Mouse (Mus musculus) spleen, adult 2 months (tissue): Measurements from ENCODE around the gene Ccdc39. TPM values are rescaled to one million over a fixed set of nuclear protein-coding genes. Genes with fewer than 3 reads are reported as not detected.

ENCODE experiments used
- DNase-seq, 2 experiments: peaks; one replicate each; pipeline versions ENCODE4 v3.0.0 to v3.0.0-alpha.2; 2012 to 2021; ENCODE audit warnings: low spot score in 2 of 2, low read depth in 1 of 2
- H3K27ac ChIP-seq: fragments of 200-500 bp; 2 replicates; pipeline ENCODE4 v1.5.1; 2012; ENCODE audit warnings: low read length, inconsistent platforms; ENCODE audit not compliant: insufficient read depth
- H3K27me3 ChIP-seq: fragments of 200-500 bp; 2 replicates; pipeline ENCODE4 v1.6.1; 2012; ENCODE audit warnings: mild to moderate bottlenecking, moderate library complexity, low read length, inconsistent platforms; ENCODE audit not compliant: control insufficient read depth, insufficient read depth
- H3K36me3 ChIP-seq: fragments of 200-500 bp; 2 replicates; pipeline ENCODE4 v1.6.1; 2012; ENCODE audit warnings: mild to moderate bottlenecking, low read length, inconsistent platforms; ENCODE audit not compliant: control insufficient read depth, insufficient read depth
- H3K4me1 ChIP-seq: fragments of 200-500 bp; 2 replicates; pipeline ENCODE4 v1.6.1; 2011; ENCODE audit warnings: inconsistent platforms; ENCODE audit not compliant: control insufficient read depth, insufficient read depth, insufficient read length
- H3K4me3 ChIP-seq: fragments of 200-500 bp; 2 replicates; pipeline ENCODE4 v1.5.1; 2011; ENCODE audit warnings: mild to moderate bottlenecking, inconsistent platforms; ENCODE audit not compliant: insufficient read depth, insufficient read length; ENCODE audit errors: extremely low read depth
- CTCF ChIP-seq: fragments of 200-500 bp; IDR thresholded peaks from 2 replicates; pipeline ENCODE4 v1.5.1; 2011; ENCODE audit warnings: mild to moderate bottlenecking, inconsistent platforms; ENCODE audit not compliant: insufficient read depth, insufficient read length, insufficient replicate concordance; ENCODE audit errors: extremely low read depth
- POLR2A ChIP-seq: fragments of 200-500 bp; IDR thresholded peaks from 2 replicates; pipeline ENCODE4 v1.6.1; 2011; ENCODE audit warnings: low read depth, low read length, inconsistent platforms
- WGBS: fragments of 180-500 bp; shearing (Covaris S2); methylation state at CpG from one replicate; pipeline ENCODE4 v1.1.7; 2018; 5-methylcytosine and 5-hydroxymethylcytosine counted together
- polyA plus RNA-seq: library from polyadenylated mRNA; depleted of rRNA; stranded (reverse); fragments of >200 nt; gene quantifications from 2 replicates; pipeline ENCODE4 v1.2.3, GENCODE M21; 2012

The Ccdc39 gene
- polyA plus RNA-seq, 1 experiment = 0.21 TPM

GRCm38 (mm10) chr3:33846639-33847038 lies 2.5 kb upstream of the Ccdc39 start:
- H3K27ac ChIP-seq = no peak overlapping the region
- 75% methylated on average over 6 of the region's 6 CpGs for WGBS
- no peaks in the 10 kb centered on the region for H3K27me3 ChIP-seq

GRCm38 (mm10) chr3:33838877-33839276 lies 5.2 kb downstream of the Ccdc39 start:
- H3K4me1 ChIP-seq = no peaks in the 10 kb centered on the region; the same call in 1 of the 2 replicates
- H3K36me3 ChIP-seq = no peaks in the 10 kb centered on the region
- H3K27me3 ChIP-seq = no peaks in the 10 kb centered on the region
- H3K4me3 ChIP-seq = no peak overlapping the region; the same call in 1 of the 2 replicates
- TF ChIP-seq CTCF (no peak), POLR2A (no peak)
- WGBS = 54% methylated on average over 10 of the region's 10 CpGs
- no peak overlapping the region for H3K27ac ChIP-seq
- no peak for DNase-seq

More at GRCm38 (mm10) chr3:33846639-33847038, 2.5 kb upstream of the Ccdc39 start:
- Histone ChIP-seq H3K4me1 (peaks cover 2% of the 10 kb centered on the region; the same call in 1 of the 2 replicates), H3K4me3 (no peak overlapping the region), H3K36me3 (no peaks in the 10 kb centered on the region)
- TF ChIP-seq CTCF (no peak), POLR2A (no peak)
- no peak for DNase-seq

DNA sequence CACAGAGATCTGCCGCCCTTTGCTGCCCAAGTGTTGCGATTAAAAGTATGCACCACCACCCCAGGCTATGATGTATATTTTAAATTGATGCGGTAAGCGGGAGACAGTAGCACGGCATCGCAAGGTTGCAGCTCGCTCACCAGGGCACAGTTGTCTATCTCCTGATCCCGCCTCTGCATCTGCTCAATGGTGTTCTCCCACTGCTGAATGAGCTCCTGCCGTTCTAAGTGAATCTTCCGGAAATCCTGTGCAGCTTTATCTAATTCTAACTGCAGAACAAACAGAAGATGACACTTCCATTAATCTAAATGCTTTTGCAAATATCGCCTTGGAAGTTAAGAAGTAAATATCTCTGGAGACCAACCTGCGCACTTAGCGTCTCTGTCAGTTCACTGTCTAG lies 7.5 kb downstream of the Ccdc39 start:
- Histone ChIP-seq H3K27me3 (no peaks in the 10 kb centered on the region), H3K4me1 (no peaks in the 10 kb centered on the region), H3K4me3 (no peak overlapping the region), H3K27ac (no peak overlapping the region), H3K36me3 (no peaks in the 10 kb centered on the region)
- no peak for TF ChIP-seq CTCF
- no peak for TF ChIP-seq POLR2A
- no peak for DNase-seq
- WGBS = 93% methylated on average over 13 of the region's 13 CpGs

DNA sequence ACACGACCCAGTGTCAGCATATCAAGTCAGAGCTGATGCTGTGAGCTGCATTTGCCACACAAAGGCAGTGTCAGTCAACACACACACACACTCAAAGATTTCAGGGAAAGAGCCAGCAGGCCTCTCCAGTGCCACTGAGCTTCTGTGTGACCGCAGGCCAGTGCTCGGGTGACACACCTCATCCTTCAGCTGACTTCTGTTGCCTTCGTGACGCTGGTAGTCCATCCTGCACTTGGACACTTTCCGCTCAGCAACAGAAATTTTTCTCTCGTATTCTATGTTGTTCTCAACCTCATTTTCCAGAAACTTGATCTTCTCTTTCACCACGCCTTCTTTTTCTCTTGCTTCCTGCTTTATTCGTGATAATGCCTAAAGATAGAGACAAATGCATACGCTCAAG lies 11.8 kb downstream of the Ccdc39 start:
- Histone ChIP-seq H3K27me3 (no peaks in the 10 kb centered on the region), H3K4me1 (no peaks in the 10 kb centered on the region), H3K4me3 (no peak overlapping the region), H3K27ac (no peak overlapping the region), H3K36me3 (no peaks in the 10 kb centered on the region)
- no peak for DNase-seq
- 87% methylated on average over 10 of the region's 10 CpGs for WGBS
- TF ChIP-seq POLR2A = no peak
- no peak for TF ChIP-seq CTCF

GRCm38 (mm10) chr3:33824135-33824946 lies 19.8 kb downstream of the Ccdc39 start:
- no peaks in the 10 kb centered on the region for H3K36me3 ChIP-seq
- TF ChIP-seq POLR2A (no peak), CTCF (peak; percentile 43; the same call in 1 of the 2 replicates)
- H3K4me3 ChIP-seq = no peak overlapping the region
- H3K4me1 ChIP-seq = no peaks in the 10 kb centered on the region
- WGBS = 58% methylated on average over 9 of the region's 9 CpGs
- H3K27me3 ChIP-seq = no peaks in the 10 kb centered on the region
- no peak overlapping the region for H3K27ac ChIP-seq
- peak in 1 of 2 experiments; percentile 4 for DNase-seq

- TF ChIP-seq POLR2A = no peak
- no peak for TF ChIP-seq CTCF
- no peak for DNase-seq
- H3K27ac ChIP-seq = no peak overlapping the region
- no peaks in the 10 kb centered on the region for H3K4me1 ChIP-seq
- H3K4me3 ChIP-seq = no peak overlapping the region
- no peaks in the 10 kb centered on the region for H3K27me3 ChIP-seq
- peaks cover 29% of the 10 kb centered on the region for H3K36me3 ChIP-seq
- 95% methylated on average over 1 of the region's 1 CpGs for WGBS
Measured at GRCm38 (mm10) chr3:33807151-33807550, 37.0 kb downstream of the Ccdc39 start.

GRCm38 (mm10) chr3:33800513-33800820 lies 43.6 kb downstream of the Ccdc39 start:
- Histone ChIP-seq H3K27me3 (no peaks in the 10 kb centered on the region), H3K36me3 (peaks cover 9% of the 10 kb centered on the region), H3K4me1 (peaks cover 4% of the 10 kb centered on the region; the same call in 1 of the 2 replicates), H3K4me3 (peak overlapping the region; percentile 89), H3K27ac (peak overlapping the region; percentile 90)
- TF ChIP-seq POLR2A = no peak
- no peak for TF ChIP-seq CTCF
- WGBS = under 1% methylated on average over 16 of the region's 16 CpGs
- DNase-seq = no peak
